Mouse (Mus musculus) lung, postnatal 0 days (tissue): ENCODE results near the gene Wscd2. TPM values are rescaled to one million over a fixed set of nuclear protein-coding genes. Genes with fewer than 3 reads are reported as not detected.

Experiments
- ATAC-seq: fragments of 200-750 bp; cut with Nextera tagmentation; 2 replicates; pipeline ENCODE4 v1.8.0; 2017; ENCODE audit warnings: moderate library complexity
- DNase-seq: peaks from one replicate; pipeline ENCODE4 v3.0.0-alpha.2; 2016; ENCODE audit warnings: low spot score
- H3K27ac ChIP-seq: fragments of 300-500 bp; sonication (generic); 2 replicates; pipeline ENCODE4 v1.5.1; 2014; ENCODE audit warnings: antibody characterized with exemption, mild to moderate bottlenecking, low read length, mixed read lengths
- H3K27me3 ChIP-seq: fragments of 300-500 bp; sonication (generic); replicated peaks from 2 replicates; pipeline ENCODE4 v1.6.1; 2014; ENCODE audit warnings: low read length, mixed read lengths; ENCODE audit not compliant: insufficient read depth
- H3K36me3 ChIP-seq: fragments of 300-500 bp; sonication (generic); 2 replicates; pipeline ENCODE4 v1.6.1; 2014; ENCODE audit warnings: low read length, mixed read lengths; ENCODE audit not compliant: insufficient read depth
- H3K4me1 ChIP-seq: fragments of 300-500 bp; sonication (generic); 2 replicates; pipeline ENCODE4 v1.6.1; 2014; ENCODE audit warnings: antibody characterized with exemption, low read depth, low read length, mixed read lengths; ENCODE audit not compliant: insufficient read depth
- H3K4me2 ChIP-seq: fragments of 300-500 bp; sonication (generic); replicated peaks from 2 replicates; pipeline ENCODE4 v1.6.1; 2014; ENCODE audit warnings: low read depth, mild to moderate bottlenecking, low read length, moderate library complexity, mixed read lengths
- H3K4me3 ChIP-seq: fragments of 300-500 bp; sonication (generic); 2 replicates; pipeline ENCODE4 v1.5.1; 2014; ENCODE audit warnings: low read depth, low read length
- H3K9ac ChIP-seq: fragments of 300-500 bp; sonication (generic); replicated peaks from 2 replicates; pipeline ENCODE4 v1.6.1; 2014; ENCODE audit warnings: low read depth, mild to moderate bottlenecking
- H3K9me3 ChIP-seq: fragments of 300-500 bp; sonication (generic); 2 replicates; pipeline ENCODE4 v1.6.1; 2016; ENCODE audit warnings: low read length, mixed read lengths
- CTCF ChIP-seq: IDR thresholded peaks from 2 replicates; pipeline ENCODE4 v1.5.1; 2016; ENCODE audit warnings: antibody characterized with exemption, mild to moderate bottlenecking
- EP300 ChIP-seq: IDR thresholded peaks from 2 replicates; pipeline ENCODE4 v1.6.1; 2016; ENCODE audit warnings: antibody characterized with exemption, mild to moderate bottlenecking, control low read depth
- WGBS: fragments of 180-500 bp; shearing (Covaris S2); extraction: QIAGEN DNeasy Blood & Tissue Kit; methylation state at CpG from one replicate; pipeline ENCODE4 v1.1.7; 2014; 5-methylcytosine and 5-hydroxymethylcytosine counted together
- polyA plus RNA-seq: library from polyadenylated mRNA; unstranded; fragments of >200 nt; fragmentation: Nextera tagmentation; extraction: Ambion mirVana; gene quantifications from 2 replicates; pipeline ENCODE4 v1.2.1, GENCODE M21; 2015

Wscd2 gene
- polyA plus RNA-seq, 1 experiment from 2014 or later = 2.7 TPM

DNA sequence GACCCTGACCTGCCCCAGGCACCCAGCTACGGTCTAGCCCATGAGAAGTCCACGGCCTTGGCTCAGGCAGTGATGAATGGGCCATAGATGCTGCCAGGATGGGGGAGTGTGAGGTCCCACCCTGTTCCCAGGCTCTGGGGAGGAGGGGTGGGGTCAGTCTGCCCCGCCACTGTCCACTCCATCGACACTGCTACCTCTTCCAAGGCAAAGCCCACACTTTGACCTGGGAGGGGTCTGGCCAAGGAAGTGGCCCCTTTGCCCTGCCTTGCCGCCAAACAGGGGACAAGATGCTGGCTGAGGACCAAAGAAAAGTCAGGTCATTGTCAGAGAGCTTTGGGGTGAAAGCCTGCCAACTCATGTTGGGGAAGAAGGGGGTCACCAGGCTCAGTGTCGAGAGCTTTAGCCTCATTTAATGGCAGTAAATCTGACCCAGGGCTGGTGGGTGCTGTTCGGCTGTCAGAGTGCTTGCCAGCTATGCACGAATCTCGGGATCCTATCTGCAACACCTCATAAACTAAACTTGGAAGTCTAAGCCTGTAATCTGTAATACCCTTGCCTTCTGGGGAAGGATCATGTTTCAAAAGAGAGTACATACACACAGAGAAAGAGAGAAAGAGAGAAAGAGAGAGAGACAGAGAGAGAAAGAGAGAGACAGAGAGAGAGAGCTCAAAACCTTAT, 143.0 kb downstream of the Wscd2 start:
- 20% methylated on average over 9 of the region's 9 CpGs for WGBS
- Histone ChIP-seq H3K27ac (peak overlapping the region; percentile 75), H3K36me3 (no peaks in the 10 kb centered on the region), H3K4me3 (no peak overlapping the region), H3K4me2 (no peak overlapping the region), H3K9me3 (no peaks in the 10 kb centered on the region), H3K4me1 (peaks cover 12% of the 10 kb centered on the region), H3K9ac (no peak overlapping the region), H3K27me3 (no peaks in the 10 kb centered on the region)
- DNase-seq (peak; percentile 86), ATAC-seq (peak; percentile 66)
- TF ChIP-seq CTCF = no peak
- peak; percentile 63 for TF ChIP-seq EP300

DNA sequence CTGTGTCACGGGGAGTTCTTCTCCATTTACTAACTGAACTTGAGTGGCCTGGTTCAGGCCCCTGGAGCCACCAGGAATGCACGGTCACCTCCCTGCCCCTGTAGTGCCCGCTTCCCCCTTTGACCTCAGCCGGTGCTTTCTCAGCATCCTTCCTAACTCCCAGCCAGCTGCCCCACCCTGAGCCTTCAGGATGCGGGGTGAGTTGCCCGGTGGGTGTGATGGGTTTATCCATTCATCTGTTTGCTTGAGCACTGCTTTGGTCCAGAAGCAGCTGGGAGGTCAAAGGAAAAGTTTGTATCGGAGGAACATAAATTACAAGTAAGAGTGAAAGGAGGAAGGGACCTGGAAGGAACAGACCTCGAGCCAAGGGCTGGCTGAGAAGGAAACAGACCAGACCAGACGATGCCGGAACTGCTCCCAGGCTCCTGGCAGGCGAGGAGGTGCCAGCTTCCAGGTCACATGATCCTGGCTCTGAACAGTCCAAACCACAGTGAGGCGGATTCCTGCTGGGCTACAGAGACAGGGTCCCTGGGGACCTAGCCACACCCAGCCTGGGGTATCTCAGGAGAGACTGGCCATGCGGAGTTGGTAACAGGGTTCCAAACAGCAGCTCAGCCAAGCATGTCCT, 144.0 kb downstream of the Wscd2 start:
- TF ChIP-seq EP300 (peak; percentile 62; the same call in 1 of the 2 replicates), CTCF (no peak)
- peak; percentile 73 for DNase-seq
- H3K9ac ChIP-seq = no peak overlapping the region
- no peaks in the 10 kb centered on the region for H3K27me3 ChIP-seq
- H3K9me3 ChIP-seq = no peaks in the 10 kb centered on the region
- no peak overlapping the region for H3K4me2 ChIP-seq
- no peaks in the 10 kb centered on the region for H3K36me3 ChIP-seq
- peak; percentile 30 for ATAC-seq
- peaks cover 8% of the 10 kb centered on the region for H3K4me1 ChIP-seq
- peak overlapping the region; percentile 75 for H3K27ac ChIP-seq
- WGBS = 13% methylated on average over 13 of the region's 13 CpGs
- no peak overlapping the region for H3K4me3 ChIP-seq

DNA sequence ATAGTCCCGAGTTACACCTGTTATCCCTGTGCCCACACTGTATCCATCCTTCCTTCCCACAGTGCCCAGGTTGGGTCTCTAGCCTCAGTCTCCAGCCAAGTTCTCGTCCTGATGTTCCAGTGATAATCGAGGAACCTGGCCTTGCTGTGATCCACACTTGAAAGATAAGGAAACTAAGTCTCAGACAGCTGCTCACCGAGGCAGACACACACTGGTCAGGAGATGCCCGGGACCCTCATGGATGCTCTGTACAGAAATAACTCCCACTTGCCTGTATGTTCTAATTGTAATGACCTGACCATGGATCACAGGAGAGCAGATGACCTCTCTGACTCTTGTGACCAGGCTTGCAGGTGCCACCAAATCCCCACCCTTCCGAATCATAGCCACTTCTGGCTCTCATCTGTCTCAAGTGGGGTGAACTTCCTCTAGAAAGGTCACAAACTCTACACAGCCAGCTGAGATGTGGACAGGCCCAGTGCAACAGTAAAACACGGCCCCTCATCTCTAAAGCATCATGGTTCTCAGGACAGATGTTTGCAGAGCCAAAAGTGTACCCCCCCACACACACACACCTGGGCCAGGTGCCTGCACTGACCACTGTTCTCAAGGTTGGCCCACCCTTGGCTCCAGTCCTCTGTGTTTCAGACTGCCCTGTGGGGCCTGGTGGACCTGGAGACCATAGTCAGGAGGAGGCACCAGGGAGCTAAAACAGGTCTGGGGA, 144.9 kb downstream of the Wscd2 start:
- WGBS = 65% methylated on average over 7 of the region's 7 CpGs
- DNase-seq (no peak), ATAC-seq (no peak)
- no peak overlapping the region for H3K4me2 ChIP-seq
- no peaks in the 10 kb centered on the region for H3K9me3 ChIP-seq
- peak overlapping the region; percentile 75 for H3K27ac ChIP-seq
- no peaks in the 10 kb centered on the region for H3K27me3 ChIP-seq
- H3K4me3 ChIP-seq = no peak overlapping the region
- no peak overlapping the region for H3K9ac ChIP-seq
- peaks cover 8% of the 10 kb centered on the region for H3K4me1 ChIP-seq
- TF ChIP-seq CTCF = no peak
- no peak for TF ChIP-seq EP300
- H3K36me3 ChIP-seq = no peaks in the 10 kb centered on the region

DNA sequence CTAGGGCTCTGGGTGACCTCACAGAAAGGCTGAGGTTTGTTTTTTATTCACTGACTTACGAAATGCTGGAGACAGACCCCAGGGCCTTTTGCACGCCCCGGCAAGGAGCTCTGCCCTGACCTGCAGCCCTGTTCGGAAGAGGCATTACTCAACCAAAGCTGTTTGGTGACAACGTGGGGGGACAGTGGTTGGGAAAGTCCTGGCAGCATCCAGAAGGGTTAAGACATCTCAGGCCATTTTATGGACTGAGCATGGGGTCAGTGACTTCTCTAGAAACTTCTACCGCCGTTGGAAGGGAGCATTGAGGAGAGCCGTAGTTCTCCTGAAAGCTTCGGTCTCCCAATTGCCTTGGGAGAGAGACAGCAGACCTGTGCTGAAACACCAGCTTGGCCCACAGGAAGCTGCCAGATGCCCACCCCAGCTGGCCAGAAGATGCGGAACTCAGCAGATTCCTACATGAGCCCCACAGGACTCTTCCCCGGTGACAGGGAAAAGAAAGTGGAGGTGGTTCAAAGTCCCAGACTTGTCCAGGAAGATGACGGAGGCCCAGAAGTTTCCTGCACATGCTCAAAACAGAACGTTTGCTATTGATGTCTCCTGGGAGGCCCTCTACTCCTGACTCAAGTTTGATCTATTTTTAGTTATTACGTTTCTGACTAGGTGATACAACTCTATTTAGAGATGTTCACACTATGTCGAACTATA, 145.9 kb downstream of the Wscd2 start:
- ATAC-seq (peak; percentile 50), DNase-seq (peak; percentile 86)
- Histone ChIP-seq H3K27me3 (no peaks in the 10 kb centered on the region), H3K27ac (peak overlapping the region; percentile 75), H3K36me3 (no peaks in the 10 kb centered on the region), H3K4me2 (no peak overlapping the region), H3K4me1 (peaks cover 8% of the 10 kb centered on the region), H3K9me3 (no peaks in the 10 kb centered on the region), H3K9ac (no peak overlapping the region), H3K4me3 (no peak overlapping the region)
- 57% methylated on average over 15 of the region's 15 CpGs for WGBS
- TF ChIP-seq CTCF (no peak), EP300 (peak; percentile 84)

DNA sequence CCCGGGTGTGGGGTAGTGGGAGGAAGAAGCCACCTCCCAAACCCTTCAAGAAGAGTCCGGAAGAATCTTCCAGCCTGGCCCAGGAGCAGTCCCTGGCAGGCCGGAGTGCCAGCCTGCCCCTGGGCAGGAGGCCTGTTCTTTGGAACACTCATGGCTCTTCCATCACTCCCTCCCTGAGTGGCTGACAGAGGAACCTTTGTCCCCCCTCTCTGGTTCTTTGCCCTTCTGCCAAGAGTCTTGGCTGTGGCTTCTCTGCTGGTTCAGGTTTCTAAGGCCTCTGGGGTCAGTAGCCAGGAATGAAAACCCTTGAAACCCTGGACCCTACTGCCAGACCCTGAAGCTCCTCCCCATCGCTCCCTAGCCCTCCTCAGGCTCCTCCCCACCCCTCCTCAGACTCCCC, 147.5 kb downstream of the Wscd2 start:
- peaks cover 8% of the 10 kb centered on the region for H3K4me1 ChIP-seq
- WGBS = 66% methylated on average over 4 of the region's 4 CpGs
- peak overlapping the region; percentile 68; the same call in 1 of the 2 replicates for H3K27ac ChIP-seq
- ATAC-seq (no peak), DNase-seq (no peak)
- no peaks in the 10 kb centered on the region for H3K27me3 ChIP-seq
- no peaks in the 10 kb centered on the region for H3K36me3 ChIP-seq
- H3K9me3 ChIP-seq = no peaks in the 10 kb centered on the region
- H3K4me3 ChIP-seq = no peak overlapping the region
- TF ChIP-seq EP300 = no peak
- no peak for TF ChIP-seq CTCF
- no peak overlapping the region for H3K4me2 ChIP-seq
- no peak overlapping the region for H3K9ac ChIP-seq

DNA sequence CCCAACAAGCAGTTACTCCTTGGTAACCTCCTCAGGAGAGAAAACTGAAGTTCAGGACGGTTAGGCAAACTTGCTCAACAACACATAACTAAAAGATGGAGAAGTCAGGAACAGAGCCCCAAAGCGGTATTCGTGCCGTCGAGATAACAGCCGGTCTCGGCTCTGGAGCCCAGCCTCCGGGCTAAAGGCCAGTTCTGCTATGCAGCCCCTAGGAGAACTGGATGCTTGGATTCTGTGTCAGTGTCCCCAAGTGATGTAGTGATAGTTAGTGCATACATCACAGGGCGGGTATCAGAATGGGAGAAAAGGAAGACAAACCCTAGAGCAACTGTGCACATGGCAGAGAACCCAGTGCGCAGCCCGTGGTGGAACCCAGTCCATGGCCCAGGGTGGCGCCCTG, 147.9 kb downstream of the Wscd2 start:
- TF ChIP-seq CTCF (no peak), EP300 (no peak)
- H3K4me3 ChIP-seq = no peak overlapping the region
- peaks cover 8% of the 10 kb centered on the region for H3K4me1 ChIP-seq
- DNase-seq (no peak), ATAC-seq (no peak)
- H3K27me3 ChIP-seq = no peaks in the 10 kb centered on the region
- H3K9ac ChIP-seq = no peak overlapping the region
- no peaks in the 10 kb centered on the region for H3K9me3 ChIP-seq
- H3K36me3 ChIP-seq = no peaks in the 10 kb centered on the region
- peak overlapping the region; percentile 68; the same call in 1 of the 2 replicates for H3K27ac ChIP-seq
- H3K4me2 ChIP-seq = no peak overlapping the region
- 59% methylated on average over 12 of the region's 12 CpGs for WGBS
